Mouse (Mus musculus): ENCODE data around the gene Rab30. TPM values are rescaled to one million over a fixed set of nuclear protein-coding genes. Genes with fewer than 3 reads are reported as not detected.

Gene Rab30
- polyA plus RNA-seq, 1 experiment from 2014 or later, result 8.3 TPM

GRCm38 (mm10) chr7:92740411-92741115 lies 840 bp upstream of the Rab30 start:
- H3K27ac ChIP-seq (ENCODE audit: low read depth, low read length), result peak overlapping the region; percentile 96
- H3K36me3 ChIP-seq (ENCODE audit: control insufficient read depth, insufficient read depth, low read length), result no peaks in the 10 kb centered on the region
- 3% methylated on average over 23 of the region's 23 CpGs for WGBS (ENCODE audit: insufficient replicate concordance)
- H3K4me3 ChIP-seq (ENCODE audit: low read depth, low read length), result peak overlapping the region; percentile 77
- ATAC-seq (replicated peaks; ENCODE audit: insufficient number of reproducible peaks, low FRiP score, low TSS enrichment), result no peak
- H3K4me2 ChIP-seq, result peak overlapping the region; percentile 75
- peak overlapping the region; percentile 98 for H3K9ac ChIP-seq (ENCODE audit: low read depth, low read length)
- no peaks in the 10 kb centered on the region for H3K9me3 ChIP-seq (replicated peaks; ENCODE audit: control insufficient read depth, low read length)
- H3K4me1 ChIP-seq (ENCODE audit: control insufficient read depth, insufficient read depth, low read length), result peaks cover 9% of the 10 kb centered on the region
- H3K27me3 ChIP-seq (ENCODE audit: control insufficient read depth, insufficient read depth, low read length), result no peaks in the 10 kb centered on the region; the same call in 1 of the 2 replicates

DNA sequence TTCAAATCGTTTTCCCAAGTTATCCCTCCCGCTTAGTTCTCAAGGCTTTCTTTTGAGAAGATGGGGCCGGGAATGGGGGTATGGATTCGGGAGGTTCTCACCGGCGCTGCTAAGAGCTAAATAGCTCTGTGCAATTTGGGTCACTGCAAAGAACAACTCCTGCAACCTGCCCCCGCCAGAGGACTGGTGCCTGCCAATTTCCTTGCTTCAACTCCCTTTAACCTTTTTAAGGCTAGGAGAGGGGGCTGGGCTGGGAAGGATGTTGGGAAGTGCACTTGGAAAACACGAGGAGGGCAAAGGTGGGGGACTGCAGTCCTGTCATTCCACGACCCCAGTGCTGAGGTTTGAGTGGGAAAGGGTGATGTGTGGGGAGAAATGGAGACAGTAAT lies 452 bp downstream of the Rab30 start:
- peak; percentile 27 for ATAC-seq (replicated peaks; ENCODE audit: insufficient number of reproducible peaks, low FRiP score, low TSS enrichment)
- H3K4me1 ChIP-seq (ENCODE audit: control insufficient read depth, insufficient read depth, low read length), result peaks cover 9% of the 10 kb centered on the region
- peak overlapping the region; percentile 75 for H3K4me2 ChIP-seq
- H3K9ac ChIP-seq (ENCODE audit: low read depth, low read length), result peak overlapping the region; percentile 65
- H3K36me3 ChIP-seq (ENCODE audit: control insufficient read depth, insufficient read depth, low read length), result no peaks in the 10 kb centered on the region
- H3K27ac ChIP-seq (ENCODE audit: low read depth, low read length), result no peak overlapping the region
- no peaks in the 10 kb centered on the region; the same call in 1 of the 2 replicates for H3K27me3 ChIP-seq (ENCODE audit: control insufficient read depth, insufficient read depth, low read length)
- H3K4me3 ChIP-seq (ENCODE audit: low read depth, low read length), result peak overlapping the region; percentile 77
- WGBS (ENCODE audit: insufficient replicate concordance), result under 1% methylated on average over 9 of the region's 9 CpGs
- H3K9me3 ChIP-seq (replicated peaks; ENCODE audit: control insufficient read depth, low read length), result no peaks in the 10 kb centered on the region

DNA sequence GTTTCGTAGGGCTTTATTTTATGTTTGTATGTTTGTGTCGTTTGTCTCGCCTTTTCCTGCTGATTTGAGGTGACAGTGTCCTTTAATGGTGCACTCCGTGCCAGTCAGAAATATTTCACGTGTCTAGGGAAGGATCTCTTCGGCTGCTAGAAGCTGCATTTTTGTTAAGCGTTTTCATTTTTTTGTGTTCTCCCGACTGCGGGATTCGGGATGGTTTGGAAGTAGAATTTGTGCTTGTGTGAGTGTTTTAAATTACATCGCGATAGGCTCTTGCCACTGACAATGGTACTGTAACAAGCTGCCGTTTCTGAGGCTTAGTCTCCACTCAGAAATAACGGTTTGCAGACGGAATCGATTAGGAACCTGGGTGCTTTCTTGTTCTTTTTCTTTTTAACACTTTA lies 938 bp downstream of the Rab30 start:
- ATAC-seq (replicated peaks; ENCODE audit: insufficient number of reproducible peaks, low FRiP score, low TSS enrichment), result no peak
- WGBS (ENCODE audit: insufficient replicate concordance), result under 1% methylated on average over 16 of the region's 16 CpGs
- no peak overlapping the region for H3K27ac ChIP-seq (ENCODE audit: low read depth, low read length)

DNA sequence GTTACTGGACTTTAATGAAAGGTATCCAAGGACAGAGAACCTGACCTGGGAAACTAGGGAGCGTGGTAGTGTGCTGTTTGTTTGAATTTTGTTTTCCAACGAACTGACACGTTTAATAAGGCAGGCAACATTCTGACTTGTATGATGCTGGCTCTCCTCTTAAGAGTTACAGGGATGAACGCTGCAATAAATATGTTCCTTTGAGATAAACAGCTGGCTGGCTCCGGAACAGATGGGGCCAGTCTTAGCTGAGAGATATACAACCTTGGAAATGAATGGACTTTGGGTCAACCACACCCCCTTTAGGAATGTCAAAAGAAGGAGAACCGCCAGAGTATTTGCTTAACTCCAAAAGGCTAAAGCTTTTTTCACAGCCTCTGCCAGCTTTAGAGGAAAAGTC lies 1.4 kb downstream of the Rab30 start:
- WGBS (ENCODE audit: insufficient replicate concordance), result 4% methylated on average over 6 of the region's 6 CpGs
- peak overlapping the region; percentile 77 for H3K4me3 ChIP-seq (ENCODE audit: low read depth, low read length)
- no peaks in the 10 kb centered on the region for H3K9me3 ChIP-seq (replicated peaks; ENCODE audit: control insufficient read depth, low read length)
- H3K9ac ChIP-seq (ENCODE audit: low read depth, low read length), result peak overlapping the region; percentile 65
- H3K27me3 ChIP-seq (ENCODE audit: control insufficient read depth, insufficient read depth, low read length), result no peaks in the 10 kb centered on the region; the same call in 1 of the 2 replicates
- ATAC-seq (replicated peaks; ENCODE audit: insufficient number of reproducible peaks, low FRiP score, low TSS enrichment), result no peak
- no peak overlapping the region for H3K27ac ChIP-seq (ENCODE audit: low read depth, low read length)
- no peaks in the 10 kb centered on the region for H3K36me3 ChIP-seq (ENCODE audit: control insufficient read depth, insufficient read depth, low read length)
- peaks cover 9% of the 10 kb centered on the region for H3K4me1 ChIP-seq (ENCODE audit: control insufficient read depth, insufficient read depth, low read length)
- peak overlapping the region; percentile 75 for H3K4me2 ChIP-seq

More for the DNA sequence above, 938 bp downstream of the Rab30 start:
- peaks cover 9% of the 10 kb centered on the region for H3K4me1 ChIP-seq (ENCODE audit: control insufficient read depth, insufficient read depth, low read length)
- no peaks in the 10 kb centered on the region for H3K36me3 ChIP-seq (ENCODE audit: control insufficient read depth, insufficient read depth, low read length)
- H3K4me3 ChIP-seq (ENCODE audit: low read depth, low read length), result peak overlapping the region; percentile 77
- H3K9me3 ChIP-seq (replicated peaks; ENCODE audit: control insufficient read depth, low read length), result no peaks in the 10 kb centered on the region
- H3K4me2 ChIP-seq, result peak overlapping the region; percentile 75
- peak overlapping the region; percentile 65 for H3K9ac ChIP-seq (ENCODE audit: low read depth, low read length)
- H3K27me3 ChIP-seq (ENCODE audit: control insufficient read depth, insufficient read depth, low read length), result no peaks in the 10 kb centered on the region; the same call in 1 of the 2 replicates

DNA sequence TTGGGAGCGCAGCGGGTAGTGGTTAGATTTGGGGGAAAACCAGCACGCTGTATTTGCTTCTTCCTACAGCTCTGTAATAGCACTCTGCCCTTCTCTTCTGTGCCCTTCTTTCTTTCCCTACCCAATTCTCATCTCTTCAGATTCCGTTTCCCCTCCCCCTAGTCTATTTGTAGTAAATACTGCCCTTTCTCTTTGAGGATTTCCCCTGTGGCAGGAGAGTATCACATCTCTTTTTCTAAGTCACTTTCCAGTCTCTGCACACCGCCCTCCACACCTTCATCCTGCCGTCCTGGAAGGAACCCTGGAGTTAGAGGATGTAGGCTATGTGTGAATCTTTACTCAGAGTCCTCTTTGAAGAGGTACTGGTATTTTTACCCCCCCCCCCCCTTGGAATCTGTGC lies 1.9 kb downstream of the Rab30 start:
- Histone ChIP-seq H3K9ac (ENCODE audit: low read depth, low read length) (no peak overlapping the region), H3K27ac (ENCODE audit: low read depth, low read length) (no peak overlapping the region), H3K27me3 (ENCODE audit: control insufficient read depth, insufficient read depth, low read length) (no peaks in the 10 kb centered on the region; the same call in 1 of the 2 replicates), H3K4me2 (peak overlapping the region; percentile 75), H3K4me3 (ENCODE audit: low read depth, low read length) (peak overlapping the region; percentile 77), H3K36me3 (ENCODE audit: control insufficient read depth, insufficient read depth, low read length) (no peaks in the 10 kb centered on the region), H3K9me3 (replicated peaks; ENCODE audit: control insufficient read depth, low read length) (no peaks in the 10 kb centered on the region), H3K4me1 (ENCODE audit: control insufficient read depth, insufficient read depth, low read length) (peaks cover 9% of the 10 kb centered on the region)
- ATAC-seq (replicated peaks; ENCODE audit: insufficient number of reproducible peaks, low FRiP score, low TSS enrichment), result no peak
- 10% methylated on average over 6 of the region's 6 CpGs for WGBS (ENCODE audit: insufficient replicate concordance)

DNA sequence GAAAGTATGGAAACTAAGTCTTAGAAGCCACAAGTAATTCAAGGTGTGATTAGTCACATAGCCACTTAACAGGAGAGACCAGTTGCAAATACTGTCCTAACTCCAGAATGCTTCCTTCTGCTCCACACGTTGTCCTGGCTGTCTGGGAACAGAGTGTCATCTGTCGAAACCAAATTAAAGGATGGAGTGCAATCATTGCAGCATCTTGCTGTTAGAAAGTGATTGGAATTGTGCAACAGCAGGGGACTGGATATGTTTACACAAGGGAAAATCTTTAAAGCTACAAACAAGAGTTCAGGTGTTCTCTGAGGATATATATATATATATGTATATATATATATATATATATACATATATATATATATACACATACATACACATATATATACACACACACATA lies 9.0 kb downstream of the Rab30 start:
- Histone ChIP-seq H3K4me2 (no peak overlapping the region), H3K27me3 (ENCODE audit: control insufficient read depth, insufficient read depth, low read length) (no peaks in the 10 kb centered on the region), H3K4me3 (ENCODE audit: low read depth, low read length) (no peak overlapping the region), H3K36me3 (ENCODE audit: control insufficient read depth, insufficient read depth, low read length) (no peaks in the 10 kb centered on the region), H3K27ac (ENCODE audit: low read depth, low read length) (no peak overlapping the region), H3K9me3 (replicated peaks; ENCODE audit: control insufficient read depth, low read length) (no peaks in the 10 kb centered on the region), H3K9ac (ENCODE audit: low read depth, low read length) (no peak overlapping the region), H3K4me1 (ENCODE audit: control insufficient read depth, insufficient read depth, low read length) (no peaks in the 10 kb centered on the region)
- 69% methylated on average over 2 of the region's 2 CpGs for WGBS (ENCODE audit: insufficient replicate concordance)
- ATAC-seq (replicated peaks; ENCODE audit: insufficient number of reproducible peaks, low FRiP score, low TSS enrichment), result no peak

- WGBS (ENCODE audit: insufficient replicate concordance), result 65% methylated on average over 5 of the region's 5 CpGs
- H3K27ac ChIP-seq (ENCODE audit: low read depth, low read length), result no peak overlapping the region
- no peaks in the 10 kb centered on the region for H3K4me1 ChIP-seq (ENCODE audit: control insufficient read depth, insufficient read depth, low read length)
- no peaks in the 10 kb centered on the region for H3K36me3 ChIP-seq (ENCODE audit: control insufficient read depth, insufficient read depth, low read length)
- no peaks in the 10 kb centered on the region for H3K27me3 ChIP-seq (ENCODE audit: control insufficient read depth, insufficient read depth, low read length)
- ATAC-seq (replicated peaks; ENCODE audit: insufficient number of reproducible peaks, low FRiP score, low TSS enrichment), result no peak
- no peaks in the 10 kb centered on the region for H3K9me3 ChIP-seq (replicated peaks; ENCODE audit: control insufficient read depth, low read length)
- H3K4me2 ChIP-seq, result no peak overlapping the region
- no peak overlapping the region for H3K4me3 ChIP-seq (ENCODE audit: low read depth, low read length)
- H3K9ac ChIP-seq (ENCODE audit: low read depth, low read length), result no peak overlapping the region
Measured at GRCm38 (mm10) chr7:92758067-92758466, 16.7 kb downstream of the Rab30 start.

- 78% methylated on average over 6 of the region's 6 CpGs for WGBS (ENCODE audit: insufficient replicate concordance)
Measured at GRCm38 (mm10) chr7:92760651-92761050, 19.2 kb downstream of the Rab30 start.

GRCm38 (mm10) chr7:92761161-92761560 lies 19.8 kb downstream of the Rab30 start:
- Histone ChIP-seq H3K4me2 (no peak overlapping the region), H3K9ac (ENCODE audit: low read depth, low read length) (no peak overlapping the region), H3K27me3 (ENCODE audit: control insufficient read depth, insufficient read depth, low read length) (no peaks in the 10 kb centered on the region), H3K36me3 (ENCODE audit: control insufficient read depth, insufficient read depth, low read length) (no peaks in the 10 kb centered on the region), H3K27ac (ENCODE audit: low read depth, low read length) (no peak overlapping the region), H3K4me1 (ENCODE audit: control insufficient read depth, insufficient read depth, low read length) (no peaks in the 10 kb centered on the region), H3K9me3 (replicated peaks; ENCODE audit: control insufficient read depth, low read length) (no peaks in the 10 kb centered on the region), H3K4me3 (ENCODE audit: low read depth, low read length) (no peak overlapping the region)
- no peak for ATAC-seq (replicated peaks; ENCODE audit: insufficient number of reproducible peaks, low FRiP score, low TSS enrichment)
- 85% methylated on average over 9 of the region's 9 CpGs for WGBS (ENCODE audit: insufficient replicate concordance)

More at GRCm38 (mm10) chr7:92760651-92761050, 19.2 kb downstream of the Rab30 start:
- Histone ChIP-seq H3K9ac (ENCODE audit: low read depth, low read length) (no peak overlapping the region), H3K9me3 (replicated peaks; ENCODE audit: control insufficient read depth, low read length) (no peaks in the 10 kb centered on the region), H3K27ac (ENCODE audit: low read depth, low read length) (no peak overlapping the region), H3K27me3 (ENCODE audit: control insufficient read depth, insufficient read depth, low read length) (no peaks in the 10 kb centered on the region), H3K4me2 (no peak overlapping the region), H3K4me3 (ENCODE audit: low read depth, low read length) (no peak overlapping the region), H3K4me1 (ENCODE audit: control insufficient read depth, insufficient read depth, low read length) (no peaks in the 10 kb centered on the region), H3K36me3 (ENCODE audit: control insufficient read depth, insufficient read depth, low read length) (no peaks in the 10 kb centered on the region)
- ATAC-seq (replicated peaks; ENCODE audit: insufficient number of reproducible peaks, low FRiP score, low TSS enrichment), result no peak

Measured in heart, embryonic 11.5 days (tissue).